Mouse (Mus musculus) heart, postnatal 36 days (tissue): ENCODE measurements around the gene Espnl. TPM values are rescaled to one million over a fixed set of nuclear protein-coding genes. Genes with fewer than 3 reads are reported as not detected.

Experiments
- DNase-seq, 2 experiments: peaks; one replicate each; pipeline ENCODE4 v3.0.0; 2021 to 2022
- intact Hi-C: fragments of 180-260 bp; cut with DNase I; formaldehyde crosslinking; loops from one replicate; pipeline ENCODE4 v1.15.1; 2025
- total RNA-seq, 2 experiments: library from RNA; stranded (reverse); gene quantifications; 2 replicates each; pipeline ENCODE4 v1.2.3; 2021

Espnl gene
- total RNA-seq: under 1 TPM in 1 of 2 experiments, not detected in 1; 0.05 TPM

DNA sequence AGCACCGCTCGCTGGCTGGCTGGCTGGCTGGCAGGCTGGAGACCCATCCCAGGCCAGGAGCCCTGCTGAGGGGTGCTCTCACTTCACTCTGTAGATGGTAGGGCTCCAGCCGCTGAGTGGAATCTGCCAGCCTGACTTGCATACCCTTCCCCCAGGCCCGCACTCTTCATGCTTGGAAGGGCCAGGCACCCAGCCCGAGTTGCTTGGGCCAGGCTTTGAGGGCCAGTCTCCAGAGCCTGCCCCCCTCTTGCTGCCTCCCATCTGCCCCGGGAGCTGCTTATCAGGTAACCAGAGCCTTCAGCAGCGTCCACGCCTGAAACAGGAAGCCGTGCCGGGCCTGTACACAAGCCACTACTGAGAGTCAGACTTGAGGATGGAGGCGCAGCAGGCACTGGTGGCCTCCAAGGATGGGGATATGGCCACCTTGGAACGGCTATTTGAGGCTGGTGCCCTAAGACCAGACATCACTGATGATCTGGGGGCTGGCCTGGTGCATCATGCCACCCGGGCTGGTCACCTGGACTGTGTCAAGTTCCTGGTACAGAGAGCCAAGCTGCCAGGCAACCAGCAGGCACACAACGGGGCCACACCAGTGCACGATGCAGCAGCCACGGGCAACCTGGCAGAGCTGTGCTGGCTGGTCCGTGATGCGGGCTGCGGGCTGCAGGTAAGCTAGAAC, at the start of gene Espnl:
Gene Espnl (plus strand): TSS at position 316 of the 679 bp plus-strand sequence.
- peak; percentile 7 to 14 for DNase-seq
- intact Hi-C loops: no loop called here

DNA sequence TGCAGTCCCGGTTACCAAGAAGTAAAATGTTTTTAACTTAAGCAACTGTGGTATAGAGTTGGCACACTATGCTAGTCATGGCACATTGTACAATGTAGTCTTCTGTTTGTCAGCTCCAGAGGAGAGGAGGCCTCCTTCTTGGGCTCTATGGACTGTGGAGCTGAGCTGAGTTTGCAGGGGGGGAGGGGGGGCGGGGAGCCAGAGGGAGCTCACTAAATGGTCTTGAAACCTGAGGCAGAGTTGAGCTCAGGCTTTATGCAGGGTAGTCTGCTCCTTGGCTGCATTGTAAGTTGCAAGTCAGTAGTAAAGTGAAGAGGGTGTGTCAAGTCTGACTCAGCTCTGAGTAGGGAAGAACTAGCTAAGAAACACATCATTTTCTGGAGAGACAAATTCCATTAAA, 49.6 kb upstream of the Espnl start:
- no peak for DNase-seq
- intact Hi-C loops: no loop called here

DNA sequence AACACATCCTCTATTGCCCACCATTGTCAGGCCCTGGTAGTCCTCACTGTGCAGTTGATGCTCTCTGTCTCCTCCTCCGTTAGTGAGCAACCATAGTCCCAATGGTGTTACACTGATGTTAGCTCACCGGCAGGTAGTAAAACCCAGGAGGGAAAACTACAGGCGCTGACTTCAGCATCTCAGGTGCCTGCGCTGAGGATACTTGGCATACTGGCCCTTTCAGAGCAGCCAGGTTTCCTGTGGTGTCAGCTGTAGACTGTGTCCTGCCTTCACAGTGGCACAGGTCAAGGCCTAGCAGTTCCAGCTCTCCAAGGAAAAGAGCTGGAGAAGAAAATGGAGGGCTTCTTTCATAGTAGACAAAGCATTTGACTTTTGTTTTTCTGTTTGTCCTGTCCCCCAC, 45.3 kb upstream of the Espnl start:
- DNase-seq: no peak
- intact Hi-C loops: no loop called here

DNA sequence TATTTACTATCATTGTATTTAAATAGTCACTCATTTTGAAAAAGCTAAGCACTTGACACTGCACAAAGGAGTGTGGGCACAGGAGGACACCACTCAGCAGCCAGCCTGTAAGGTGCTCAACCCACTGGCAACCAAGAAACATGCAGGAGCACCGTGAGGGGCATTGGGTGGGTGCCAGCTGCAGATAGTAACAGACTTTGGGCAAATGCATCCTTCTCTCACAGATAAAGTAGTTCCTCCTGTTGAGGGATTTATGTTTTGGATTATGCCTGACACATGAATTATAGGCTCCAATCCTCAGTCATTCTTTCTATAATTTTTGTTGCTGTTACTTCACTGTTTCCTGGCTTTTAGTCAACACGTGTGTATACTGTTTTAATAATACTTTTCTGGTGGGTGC, 44.4 kb upstream of the Espnl start:
- intact Hi-C loops: no loop called here
- DNase-seq: no peak

DNA sequence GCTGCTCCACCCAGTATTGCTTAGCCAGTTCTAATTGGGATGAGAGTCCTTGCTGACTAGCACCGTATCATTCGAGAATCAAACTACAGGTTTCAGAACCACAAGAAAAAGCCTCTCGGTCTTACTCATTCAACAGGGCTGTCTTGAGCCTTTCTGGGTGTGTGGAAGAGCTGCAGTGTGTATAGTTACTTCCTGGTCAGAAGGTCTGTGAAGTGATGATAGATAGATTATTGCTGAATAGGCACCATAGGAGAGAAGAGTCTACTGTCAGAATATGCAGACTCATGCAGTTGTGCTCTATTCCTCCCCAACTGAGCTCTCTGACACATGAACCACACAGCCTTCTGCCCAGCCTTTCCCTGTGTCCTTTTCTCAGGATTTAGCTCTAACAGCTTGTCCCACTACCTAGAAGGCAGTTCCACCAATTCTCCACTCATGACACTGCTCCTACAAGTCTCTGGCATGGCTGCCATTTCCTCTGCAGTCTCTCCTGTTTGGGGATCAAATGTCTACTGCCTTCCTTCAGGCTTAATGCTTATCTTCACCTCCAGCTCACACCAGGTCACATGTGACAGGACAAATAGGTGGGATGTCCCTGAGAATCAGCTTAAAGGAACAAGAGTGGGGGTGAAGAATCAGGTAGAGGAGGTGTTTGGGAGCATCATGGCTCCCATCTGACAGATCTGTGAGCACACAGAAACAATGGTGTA, 43.3 kb upstream of the Espnl start:
- no peak for DNase-seq
- intact Hi-C loops: no loop called here

DNA sequence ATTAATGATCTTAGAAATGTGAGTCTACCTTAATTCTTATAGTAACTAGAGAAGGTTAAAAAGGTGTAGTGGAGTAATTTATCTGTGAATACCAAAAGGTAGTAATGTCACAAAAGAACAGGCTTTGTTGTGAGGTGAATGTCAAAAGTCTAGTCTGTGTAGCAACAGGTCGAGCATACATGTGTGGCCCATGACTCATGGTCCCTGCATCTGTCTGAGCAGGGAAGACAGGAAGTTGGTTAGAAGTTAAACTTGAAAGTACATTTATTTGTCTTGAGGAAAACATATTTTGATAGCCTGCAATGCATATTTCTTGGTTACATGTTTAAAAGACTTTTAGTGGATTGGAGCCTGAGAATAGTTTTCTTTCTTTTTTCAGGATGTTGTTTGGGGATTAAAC, 42.7 kb upstream of the Espnl start:
- intact Hi-C loops: no loop called here
- no peak for DNase-seq

DNA sequence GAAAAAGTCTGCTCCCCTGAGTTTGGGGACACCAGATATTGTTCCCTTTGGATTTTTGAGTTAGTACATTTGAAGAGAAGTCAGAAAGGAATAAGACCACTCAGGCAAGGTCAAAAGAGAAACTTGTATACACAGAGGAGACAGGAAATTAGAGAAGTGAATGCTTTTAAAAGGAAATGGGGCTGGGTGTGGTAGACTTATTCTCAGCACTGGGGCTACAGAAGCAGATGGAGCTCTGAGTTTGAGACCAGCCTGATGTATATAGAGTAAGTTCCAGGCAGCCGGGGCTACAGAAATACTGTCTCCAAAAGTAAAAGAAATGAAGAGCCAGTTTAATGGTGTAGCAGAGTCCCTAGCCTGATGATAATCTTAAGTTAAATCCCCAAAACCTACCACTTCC, 39.3 kb upstream of the Espnl start:
- no peak for DNase-seq
- intact Hi-C loops: no loop called here

DNA sequence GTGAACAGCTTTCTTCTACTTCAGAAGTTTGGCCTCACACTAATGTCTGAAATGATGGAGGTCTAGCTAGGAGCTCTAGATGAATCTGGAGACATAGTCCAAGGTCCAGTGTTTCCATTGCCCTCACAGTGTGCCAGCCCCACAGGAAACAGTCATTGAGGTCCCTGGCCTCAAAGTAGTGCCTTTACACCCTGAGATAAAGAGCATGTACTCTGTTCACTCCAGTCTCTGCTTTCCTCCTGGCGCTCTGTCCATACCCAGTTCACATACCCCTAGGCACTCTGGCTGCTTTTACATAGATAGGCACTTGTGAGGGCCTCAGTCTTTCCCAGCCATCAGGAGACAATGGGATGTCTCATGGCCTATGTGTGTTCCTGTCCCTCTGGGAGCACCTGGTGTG, 32.5 kb upstream of the Espnl start:
- intact Hi-C loops: no loop called here
- DNase-seq: no peak

DNA sequence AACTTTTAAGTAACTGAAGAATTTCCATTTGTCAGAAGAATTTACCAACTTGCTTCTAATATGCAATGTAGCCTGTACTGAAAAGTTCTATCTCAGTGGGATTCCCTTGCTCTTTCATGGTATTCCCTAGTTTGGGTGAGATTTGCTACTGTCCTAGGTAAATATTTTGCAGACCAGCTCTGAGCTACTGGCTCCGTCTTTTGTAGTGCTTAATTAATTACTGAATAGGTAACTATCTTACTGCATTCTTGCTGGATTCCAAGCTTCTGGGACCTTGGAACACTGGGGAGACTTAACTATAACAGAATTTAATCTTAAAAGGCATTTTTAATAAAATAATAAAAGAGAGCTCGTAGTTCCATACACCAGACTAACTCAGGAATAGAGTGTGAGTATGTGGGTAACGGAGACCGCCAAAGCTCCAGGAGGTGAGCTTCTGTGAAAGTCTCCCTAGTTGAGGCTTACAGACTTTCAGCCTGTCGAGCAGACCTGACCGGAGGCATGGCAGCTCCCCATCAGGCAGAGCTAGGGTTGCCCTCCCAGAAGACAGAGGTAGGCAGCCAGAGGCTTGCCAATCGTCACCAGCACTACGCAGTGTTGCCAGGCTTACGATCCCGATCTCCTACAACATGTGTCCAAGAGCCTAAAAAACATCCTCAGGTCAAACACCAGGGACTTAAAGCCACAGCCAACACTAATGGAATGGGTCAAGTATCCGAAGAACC, 29.6 kb upstream of the Espnl start:
- intact Hi-C loops: no loop called here
- no peak for DNase-seq

DNA sequence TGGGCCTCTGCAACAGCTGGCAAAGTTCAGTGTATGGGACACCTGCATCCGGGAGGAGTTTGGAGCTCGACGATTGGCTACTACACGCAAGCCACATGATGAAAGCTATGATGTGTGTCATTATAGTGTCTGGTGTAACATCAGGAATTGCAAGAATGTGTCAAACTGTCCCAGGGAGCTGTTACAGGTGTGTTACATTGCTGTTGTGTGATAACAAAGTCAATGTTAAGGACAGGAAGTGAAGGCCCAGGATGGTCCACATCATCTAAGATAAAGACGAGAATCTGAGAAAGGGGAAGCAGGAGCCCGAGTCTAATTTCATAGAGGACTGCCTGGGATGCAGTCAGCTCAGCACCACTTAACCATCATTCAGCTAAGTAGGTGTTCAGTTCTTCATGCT, 26.3 kb upstream of the Espnl start:
- no peak for DNase-seq
- intact Hi-C loops: no loop called here

DNA sequence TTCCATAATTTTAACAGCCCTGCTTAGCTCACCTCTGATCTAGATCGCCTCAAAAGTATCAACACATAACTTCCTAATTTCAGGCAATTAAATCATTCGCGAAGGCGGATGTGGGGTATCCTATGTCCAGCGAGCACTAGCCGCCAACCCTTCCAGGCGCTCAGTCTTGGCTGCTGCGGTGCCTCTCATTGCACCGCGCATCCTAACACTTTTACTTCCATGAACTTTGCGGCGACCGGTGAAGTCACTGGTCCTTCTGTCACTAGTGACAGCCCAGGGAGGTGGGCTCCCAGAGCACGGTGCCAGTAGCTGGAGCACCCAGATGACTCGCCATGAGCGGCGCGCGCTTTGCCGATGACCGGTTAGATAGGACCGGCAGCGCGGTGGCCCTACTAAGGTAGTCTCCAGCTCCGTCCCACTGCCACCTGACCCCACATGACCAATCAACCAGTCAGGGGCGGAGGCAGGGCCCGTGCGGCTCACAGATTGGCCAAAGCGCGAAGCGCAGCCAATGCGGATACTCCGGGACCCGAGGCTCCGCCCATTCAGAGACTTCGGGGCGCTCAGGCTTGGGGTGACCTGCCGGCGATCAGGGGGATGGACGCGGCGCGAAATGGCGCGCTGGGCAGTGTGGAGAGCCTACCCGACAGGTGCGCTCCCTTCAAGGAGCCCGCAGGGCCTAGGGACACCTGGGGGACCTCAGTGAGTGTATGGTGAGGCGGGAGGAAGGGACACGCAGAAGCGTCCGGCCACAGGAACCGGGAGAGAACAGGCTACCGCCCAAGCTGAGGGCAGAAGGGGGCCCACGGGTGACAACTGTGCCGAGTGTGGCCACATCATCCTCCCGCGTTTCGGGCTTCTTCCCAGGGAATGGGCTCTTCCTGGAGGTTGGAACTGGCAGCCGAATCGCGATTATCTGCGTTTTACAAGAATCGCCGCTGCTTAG, 23.8 kb upstream of the Espnl start, which contains the start of gene Scly:
Gene Scly (plus strand): TSS at position 540 of the 946 bp plus-strand sequence.
- intact Hi-C loops: loop anchor here (2.0 kb wide), 1 partner anchor 49 kb away; no protein-coding TSS in a partner anchor
- peak; percentile 91 to 94 for DNase-seq

DNA sequence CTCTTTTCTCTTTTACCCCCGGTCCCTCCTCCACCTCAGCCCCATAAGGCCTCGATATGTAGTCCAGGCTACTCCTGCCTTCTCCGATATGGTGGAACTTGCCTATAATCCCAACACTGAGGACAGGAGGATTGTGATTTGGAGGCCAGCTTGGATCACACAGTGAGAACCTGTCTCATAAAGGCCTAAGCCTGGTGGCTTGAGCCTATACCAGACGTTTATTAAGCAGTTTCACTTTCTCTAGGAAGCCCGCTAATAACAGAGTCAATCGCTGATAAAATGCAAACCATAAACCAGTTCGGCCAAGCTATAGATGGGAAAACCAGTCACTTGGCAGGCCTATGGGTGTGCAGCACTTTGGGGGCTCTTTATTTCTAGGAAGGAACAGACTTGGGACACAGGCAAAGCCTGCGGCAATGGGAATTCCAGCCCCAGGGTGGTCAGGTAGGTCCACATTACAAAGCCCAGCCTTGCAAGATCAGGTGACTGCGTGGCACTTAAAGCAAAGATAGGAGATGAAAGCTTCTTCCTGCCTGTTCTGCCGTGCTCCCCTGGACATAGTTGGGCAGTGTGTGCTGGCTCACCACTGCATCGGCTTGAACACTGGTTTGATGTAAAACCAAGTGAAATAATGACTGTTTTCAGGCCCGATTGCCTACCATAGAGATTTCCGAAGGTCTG, 22.7 kb upstream of the Espnl start:
- intact Hi-C loops: loop anchor here (2.0 kb wide), 1 partner anchor 50 kb away; no protein-coding TSS in a partner anchor
- DNase-seq: peak in 1 of 2 experiments; percentile 6

DNA sequence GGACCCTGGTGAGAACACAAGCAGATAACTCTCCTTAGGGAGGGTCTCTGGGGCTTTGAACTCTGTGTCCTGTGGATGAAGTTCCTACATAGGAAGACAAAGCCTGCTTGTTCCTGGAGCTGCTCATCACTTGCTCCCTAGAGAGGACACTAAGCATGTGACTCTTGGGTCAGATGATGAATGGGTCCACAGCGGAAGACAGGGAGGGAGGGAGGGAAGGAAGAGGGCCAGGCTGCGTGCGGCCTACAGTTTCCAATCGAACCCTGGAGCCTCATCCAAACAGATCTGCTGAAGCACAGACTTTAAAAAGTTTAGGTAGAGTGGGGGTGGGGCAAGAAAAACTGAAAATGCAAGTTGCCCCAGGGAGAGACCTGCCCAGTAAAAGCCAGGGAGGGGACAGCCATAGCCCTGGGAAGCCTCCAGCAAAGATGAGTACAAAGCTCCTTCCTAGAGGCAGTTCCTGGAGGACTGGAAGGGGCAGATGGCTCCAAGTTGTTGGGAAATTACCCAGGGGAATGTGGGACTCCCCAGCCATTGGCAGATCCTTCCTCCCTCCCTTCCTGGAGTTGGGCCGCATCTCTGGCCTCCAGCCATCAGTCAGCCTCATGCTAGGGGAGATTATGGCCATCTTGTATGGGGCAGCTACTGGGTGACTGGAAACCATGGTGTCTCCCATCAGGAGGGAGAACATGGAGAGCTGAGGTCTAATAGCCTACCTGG, 22.0 kb upstream of the Espnl start:
- intact Hi-C loops: loop anchor here (2.0 kb wide), 1 partner anchor 51 kb away; no protein-coding TSS in a partner anchor
- DNase-seq: peak; percentile 50 to 51

DNA sequence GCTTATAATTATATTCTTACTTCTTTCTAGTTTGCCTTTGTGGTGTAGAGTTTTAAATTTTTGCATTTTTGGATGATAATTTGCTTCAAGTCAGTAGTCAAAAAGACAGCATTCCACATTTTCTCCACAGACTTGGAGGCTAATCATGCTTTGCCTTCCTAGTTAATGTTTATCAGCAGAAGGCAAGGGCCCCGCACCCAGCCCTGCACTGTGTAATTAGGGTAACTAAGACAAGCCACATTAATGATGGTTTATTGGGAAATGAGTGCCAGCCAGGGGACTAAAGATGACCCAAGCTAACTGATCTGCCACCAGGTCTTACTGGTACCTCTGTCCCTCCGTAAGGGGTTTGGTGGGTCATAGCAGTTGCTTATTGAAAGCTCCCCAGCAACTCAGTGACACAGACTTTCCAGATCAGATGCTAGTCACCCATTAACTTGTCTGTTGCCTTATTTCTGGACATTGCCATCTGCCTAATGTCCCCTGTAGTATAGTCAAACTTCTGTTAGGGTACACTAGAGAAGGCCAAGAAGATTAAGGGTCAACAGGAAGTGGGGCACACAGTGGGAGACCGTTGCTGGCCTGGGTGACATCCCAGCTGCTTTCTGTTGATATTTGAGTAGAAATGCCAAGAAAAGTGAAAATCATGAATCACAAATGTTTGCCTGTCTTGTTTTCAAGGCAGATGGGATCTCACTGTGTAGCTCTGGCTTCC, 20.5 kb upstream of the Espnl start:
- DNase-seq: peak in 1 of 2 experiments; percentile 7
- intact Hi-C loops: no loop called here

DNA sequence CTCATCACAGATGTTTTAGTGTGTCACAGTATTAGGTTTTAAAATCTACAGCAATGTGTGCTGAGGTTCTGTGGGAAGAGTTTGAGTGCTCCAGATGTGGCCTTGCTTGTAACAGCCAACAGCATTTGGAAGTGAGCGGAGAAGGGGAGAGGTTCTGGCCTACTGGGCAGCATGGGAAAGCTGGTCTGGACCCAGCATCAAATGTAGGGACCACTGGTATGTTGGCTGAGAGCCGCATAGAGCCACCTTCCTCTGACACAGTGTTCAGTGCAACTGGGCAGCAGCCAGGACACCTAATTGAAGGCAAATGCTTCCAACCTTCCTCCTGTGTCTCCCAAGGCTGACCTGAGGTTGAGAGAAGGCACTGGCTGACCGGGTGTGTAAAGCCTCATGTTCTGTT, 19.9 kb upstream of the Espnl start:
- intact Hi-C loops: no loop called here
- DNase-seq: no peak

DNA sequence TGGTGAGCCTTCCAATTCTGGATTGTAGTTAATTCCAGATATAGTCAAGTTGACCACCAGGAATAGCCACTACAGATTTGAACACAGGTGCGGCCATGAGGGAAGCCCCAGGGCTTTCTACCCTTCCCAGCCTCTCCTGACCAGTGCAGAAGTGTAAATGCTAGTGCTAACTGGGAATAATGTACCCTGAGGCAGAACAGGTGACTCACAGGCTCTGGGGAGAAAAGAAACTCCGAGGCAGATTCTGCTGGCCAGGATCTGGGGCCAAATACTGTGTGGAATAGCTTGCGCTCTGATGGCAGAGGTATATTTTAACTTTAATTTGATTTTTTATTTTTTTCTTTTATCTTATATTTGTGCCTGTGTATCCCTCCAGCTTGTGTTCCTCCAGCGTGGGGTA, 17.3 kb upstream of the Espnl start:
- DNase-seq: no peak
- intact Hi-C loops: no loop called here

DNA sequence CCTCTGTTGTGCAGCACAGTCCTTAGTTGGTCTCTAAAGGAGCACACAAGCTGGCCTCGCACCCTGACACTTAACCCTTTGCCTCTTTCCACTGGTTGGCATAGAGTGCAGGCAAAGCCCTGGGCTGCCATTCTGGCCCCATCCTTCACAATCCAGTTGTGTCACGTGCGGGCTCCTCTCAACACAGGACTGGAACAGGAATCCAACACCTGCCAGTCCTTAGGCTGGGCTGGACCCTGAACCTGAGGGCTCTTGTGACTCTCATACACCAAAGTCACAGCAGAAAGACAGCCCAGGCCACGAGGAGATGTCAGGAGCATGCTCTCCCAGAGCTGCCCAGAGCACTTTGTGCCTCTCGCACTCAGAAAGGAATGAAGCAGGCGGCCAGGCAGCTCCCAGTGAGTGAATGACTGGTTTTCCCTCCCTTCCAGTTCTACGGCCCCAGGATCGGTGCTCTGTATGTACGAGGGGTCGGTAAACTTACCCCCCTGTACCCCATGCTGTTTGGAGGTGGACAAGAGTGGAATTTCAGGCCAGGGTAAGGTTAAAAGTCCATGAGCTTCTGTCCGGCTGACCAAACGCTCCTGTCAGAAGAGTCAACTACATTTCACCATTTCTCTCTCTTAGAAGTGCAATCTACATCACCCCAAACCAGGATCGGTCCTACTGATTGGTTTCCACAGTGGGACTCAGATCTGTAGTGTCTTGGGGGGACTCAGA, 12.3 kb upstream of the Espnl start:
- DNase-seq: no peak
- intact Hi-C loops: loop anchor here (5.0 kb wide), 1 partner anchor 907 kb away; no protein-coding TSS in a partner anchor

DNA sequence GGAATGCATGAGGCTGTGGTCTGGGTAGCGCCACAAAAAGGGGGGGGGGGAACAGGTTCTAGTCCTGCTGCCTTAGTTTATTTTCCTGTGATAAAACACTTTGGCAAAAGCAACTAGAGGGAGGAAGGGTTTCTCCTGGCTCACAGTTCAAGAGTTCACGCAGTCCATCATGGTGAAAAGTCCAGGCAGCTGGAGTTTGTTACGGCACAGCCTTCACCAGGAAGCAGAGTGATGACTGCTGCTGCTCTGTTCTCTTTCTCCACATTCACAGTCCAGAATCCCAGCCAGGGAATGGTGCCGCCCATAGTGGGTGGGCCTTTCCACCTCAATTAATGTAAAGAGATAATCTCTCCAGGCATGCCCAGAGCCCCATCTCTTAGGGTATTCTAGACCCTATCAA, 9.6 kb upstream of the Espnl start:
- DNase-seq: no peak
- intact Hi-C loops: loop anchor here (5.0 kb wide), 1 partner anchor 910 kb away; no protein-coding TSS in a partner anchor
